Mouse (Mus musculus) 3134 (cell line): ENCODE measurements around the gene Slc2a1.

Source experiments
- DNase-seq: peaks from one replicate; pipeline ENCODE4 v3.0.0-alpha.2; 2011; ENCODE audit warnings: low spot score; ENCODE audit not compliant: insufficient read length; ENCODE audit errors: extremely low read depth

Slc2a1 gene

GRCm38 (mm10) chr4:119127229-119127628 lies 18.7 kb downstream of the Slc2a1 start:
- DNase-seq: no peak

DNA sequence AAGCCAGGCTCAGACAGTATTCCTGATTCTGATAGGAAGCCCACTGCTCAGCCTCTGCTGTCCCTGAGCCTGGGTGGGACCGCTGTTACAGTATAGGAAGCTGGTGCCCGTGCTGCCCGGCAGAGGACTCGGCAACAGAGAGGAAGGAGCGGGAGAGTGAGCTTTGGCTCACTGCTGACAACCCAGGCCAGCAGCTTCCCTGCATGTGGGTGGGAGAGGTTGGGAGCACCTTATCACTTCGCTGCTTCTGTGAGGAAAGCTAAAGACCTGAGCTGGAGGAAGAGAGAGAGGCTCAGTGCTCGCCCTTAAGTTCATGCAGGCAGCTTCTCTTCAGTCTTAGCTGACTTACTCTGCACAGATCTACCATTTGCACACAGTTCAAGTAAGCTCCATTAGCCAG lies 20.0 kb downstream of the Slc2a1 start:
- no peak for DNase-seq

GRCm38 (mm10) chr4:119129096-119129495 lies 20.6 kb downstream of the Slc2a1 start:
- DNase-seq: no peak

- no peak for DNase-seq
Observed at GRCm38 (mm10) chr4:119131189-119131910, 22.8 kb downstream of the Slc2a1 start.

GRCm38 (mm10) chr4:119133306-119133705 lies 24.8 kb downstream of the Slc2a1 start:
- DNase-seq: no peak

GRCm38 (mm10) chr4:119133860-119134259 lies 25.3 kb downstream of the Slc2a1 start:
- DNase-seq: no peak

GRCm38 (mm10) chr4:119137313-119137712 lies 28.8 kb downstream of the Slc2a1 start:
- no peak for DNase-seq

DNA sequence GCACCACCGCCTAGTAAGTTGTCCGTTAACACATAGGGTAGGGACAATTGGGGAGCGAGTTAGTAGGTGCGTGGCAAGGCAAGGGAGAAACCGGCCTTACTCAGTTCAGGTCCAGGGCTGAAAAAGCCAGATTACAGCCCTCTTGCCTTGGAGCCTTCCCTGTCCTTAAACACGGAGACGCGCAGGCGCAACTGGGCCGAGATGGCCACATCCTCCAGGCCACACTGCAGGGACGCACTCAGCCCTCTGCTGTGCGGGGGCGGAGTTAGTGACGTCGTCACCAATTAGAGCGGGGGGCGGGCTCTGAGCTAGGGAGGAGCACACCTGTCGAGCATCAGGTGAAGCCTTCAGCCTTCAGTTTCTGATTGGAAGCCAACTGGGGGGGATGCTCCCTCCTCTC lies 29.7 kb downstream of the Slc2a1 start:
- DNase-seq: no peak

- DNase-seq: no peak
Observed at GRCm38 (mm10) chr4:119138776-119139175, 30.3 kb downstream of the Slc2a1 start.

- DNase-seq: no peak
Observed at GRCm38 (mm10) chr4:119140126-119140525, 31.6 kb downstream of the Slc2a1 start.

GRCm38 (mm10) chr4:119141191-119141590 lies 32.7 kb downstream of the Slc2a1 start:
- no peak for DNase-seq

- DNase-seq: no peak
Observed at GRCm38 (mm10) chr4:119142230-119142871, 33.8 kb downstream of the Slc2a1 start.

DNA sequence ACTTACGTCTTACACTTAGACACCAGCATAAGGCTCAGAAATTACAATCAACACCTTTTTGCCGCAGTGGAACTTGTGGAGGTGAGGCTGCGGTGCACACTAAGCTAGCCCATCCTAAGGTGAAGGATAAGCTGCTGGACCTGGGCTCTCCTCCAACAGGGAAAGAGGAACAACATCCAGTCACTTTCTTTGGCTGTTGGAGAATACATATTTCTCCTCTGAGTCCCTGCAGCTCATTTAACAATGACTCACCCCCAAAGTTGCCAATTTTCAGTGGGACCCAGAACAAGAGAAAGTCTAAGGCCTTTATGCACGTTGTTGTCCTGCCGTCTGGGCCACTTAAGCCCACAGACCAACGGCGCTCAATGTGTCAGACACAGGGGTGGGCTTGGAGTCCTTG lies 38.3 kb downstream of the Slc2a1 start:
- peak; percentile 60 for DNase-seq

GRCm38 (mm10) chr4:119147347-119147746 lies 38.8 kb downstream of the Slc2a1 start:
- no peak for DNase-seq

DNA sequence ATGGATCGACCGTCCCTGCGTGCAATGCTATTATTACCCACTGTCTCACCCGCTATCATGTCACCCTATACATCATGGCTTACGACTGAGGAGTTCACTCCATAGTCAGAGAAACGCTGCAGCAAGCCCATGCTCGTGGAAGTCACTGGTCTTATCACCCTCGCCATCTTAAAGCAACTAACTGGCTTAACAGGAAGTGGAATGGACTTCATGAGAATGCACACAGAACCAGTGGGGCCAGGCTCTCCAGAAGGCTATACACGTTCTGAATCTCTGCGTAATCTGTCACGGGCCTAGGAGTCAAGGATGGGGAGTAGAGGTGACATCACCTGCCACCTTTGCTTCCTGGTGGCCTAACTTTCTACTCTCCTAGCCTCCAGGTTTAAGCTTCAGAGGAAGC lies 40.2 kb downstream of the Slc2a1 start:
- no peak for DNase-seq

- DNase-seq: no peak
Observed at GRCm38 (mm10) chr4:119157186-119157585, 48.7 kb downstream of the Slc2a1 start.

GRCm38 (mm10) chr4:119157891-119158290 lies 49.4 kb downstream of the Slc2a1 start:
- DNase-seq: no peak

DNA sequence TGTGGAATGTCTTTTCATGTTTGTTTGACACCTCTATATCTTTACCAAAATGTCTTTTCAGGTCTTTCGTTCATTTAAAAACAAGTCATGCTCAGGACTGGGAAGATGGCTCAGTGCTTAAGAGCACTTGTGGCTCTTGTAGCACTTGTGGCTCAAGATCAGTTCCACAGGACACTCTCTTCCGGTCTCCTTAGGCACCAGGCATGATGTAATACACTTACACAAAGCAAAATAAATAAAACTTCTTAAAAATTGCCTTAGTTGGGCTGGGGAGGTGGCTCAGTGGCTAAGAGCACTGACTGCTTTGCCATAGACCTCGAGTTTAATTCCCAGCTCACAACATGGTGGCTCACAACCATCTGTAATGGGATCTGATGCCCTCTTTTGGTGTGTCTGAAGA lies 52.8 kb downstream of the Slc2a1 start:
- no peak for DNase-seq

DNA sequence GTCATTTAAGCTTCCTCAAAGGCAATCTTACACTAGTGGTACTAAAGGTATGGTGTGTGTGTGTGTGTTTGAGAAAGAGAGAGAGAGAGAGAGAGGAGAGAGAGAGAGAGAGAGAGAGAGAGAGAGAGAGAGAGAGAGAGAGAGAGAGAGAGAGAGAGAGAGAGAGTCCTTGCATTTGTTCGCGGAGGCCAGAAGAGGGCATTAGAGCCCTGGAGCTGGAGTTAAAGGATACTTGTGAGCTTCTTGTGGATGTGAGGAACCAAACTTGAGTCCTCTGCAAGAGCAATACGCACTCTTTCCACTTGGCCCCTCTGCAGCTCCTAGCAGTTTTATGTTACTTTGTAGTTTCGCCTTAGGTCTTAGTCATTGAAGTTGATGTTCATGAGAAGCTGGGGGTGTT lies 54.5 kb downstream of the Slc2a1 start:
- DNase-seq: no peak

DNA sequence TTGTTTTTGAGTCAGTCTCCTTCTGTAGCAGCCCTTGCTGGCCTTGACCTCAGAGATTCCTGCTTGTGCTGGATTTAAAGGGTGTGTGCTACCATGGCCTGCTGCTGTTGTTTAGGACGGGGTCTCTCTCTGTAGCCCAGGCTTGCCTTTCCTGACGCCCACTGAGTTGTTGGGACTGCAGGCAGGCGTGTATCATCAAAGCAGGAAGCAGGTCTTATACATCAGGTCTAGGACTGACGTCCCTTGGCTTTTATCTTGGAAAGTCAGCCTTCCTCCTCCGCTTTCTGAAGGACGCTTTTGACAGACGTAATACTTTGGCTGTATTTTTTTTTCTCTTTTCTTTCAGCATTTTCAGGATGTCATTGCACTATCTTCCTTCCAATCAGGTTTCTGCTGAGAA lies 57.4 kb downstream of the Slc2a1 start:
- DNase-seq: no peak

DNA sequence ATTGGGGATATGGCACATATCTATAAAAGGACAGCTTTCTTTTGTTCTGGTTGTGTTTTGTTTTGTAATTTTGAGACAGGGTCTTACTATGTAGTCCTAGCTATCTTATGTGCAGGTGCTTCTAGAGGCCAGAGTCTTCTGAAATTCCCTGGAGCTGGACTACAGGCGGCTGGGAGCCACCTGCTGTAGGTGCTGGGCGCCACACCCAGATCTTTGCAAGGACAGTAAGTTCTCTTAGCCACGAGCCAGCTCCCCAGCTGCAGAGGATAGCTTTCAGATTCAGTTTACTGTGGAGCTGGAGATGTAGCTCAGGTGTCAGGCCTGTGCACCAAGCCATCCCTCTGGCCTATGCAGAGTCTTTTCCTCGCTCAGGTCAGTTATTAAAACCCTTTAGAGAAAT lies 58.6 kb downstream of the Slc2a1 start:
- no peak for DNase-seq

- no peak for DNase-seq
Observed at GRCm38 (mm10) chr4:119167663-119168062, 59.2 kb downstream of the Slc2a1 start.
